ENCODE assay signal across 19 mouse cellular contexts in genomic region chr1:134242286-134242685, GRCm38 (mm10). TPM values are rescaled to one million over a fixed set of nuclear protein-coding genes. Genes with fewer than 3 reads are reported as not detected.
"Had no signal": no experiment of that assay in that cellular context is flagged by ENCODE, and none has a peak within 500 bp of the region (broad histone marks: within the 10 kb centered on the region; RNA-seq: fewer than 3 reads in every experiment).

No protein-coding gene starts in this region.

- H3K4me2 ChIP-seq: limb, embryonic 15.5 days; midbrain, embryonic 12.5 days had no signal

- H3K36me3 ChIP-seq: limb, embryonic 15.5 days; midbrain, embryonic 12.5 days had no signal

- H3K4me3 ChIP-seq: limb, embryonic 15.5 days; megakaryocyte, embryonic 14.5 days; midbrain, embryonic 12.5 days; myocyte had no signal

- ATAC-seq: intestine, embryonic 16.5 days had no signal

- DNase-seq: kidney, adult 8-10 months; kidney, postnatal 36 days; lung, adult 2 months; lung, postnatal 14 days; thymus, postnatal 4 days had no signal

- H3K27ac ChIP-seq: kidney, postnatal 0 days; limb, embryonic 15.5 days; macrophage; midbrain, embryonic 12.5 days; stomach, postnatal 0 days had no signal

- H3K9ac ChIP-seq: limb, embryonic 15.5 days; midbrain, embryonic 12.5 days had no signal

- H3K9me3 ChIP-seq: limb, embryonic 15.5 days; megakaryocyte, embryonic 14.5 days; midbrain, embryonic 12.5 days had no signal

RNA-seq across cellular contexts. Expression of gene Adora1, which starts 7.1 kb away (rescaled TPM):
- total RNA-seq: neutrophil, adult 5-6 weeks had no signal
- polyA plus RNA-seq: macrophage had no signal

RNA-seq across cellular contexts. Expression of gene Myog, which starts 47.5 kb away (rescaled TPM):
- total RNA-seq: layer of hippocampus, adult 18-20 months; layer of hippocampus, postnatal 14 days; left cerebral cortex, adult 18-20 months; left cerebral cortex, postnatal 14 days; neutrophil, adult 5-6 weeks had no signal
- polyA plus RNA-seq: macrophage; midbrain, postnatal 0 days had no signal

RNA-seq across cellular contexts. Expression of gene Mybph, which starts 49.0 kb away (rescaled TPM):
- total RNA-seq: layer of hippocampus, adult 18-20 months; left cerebral cortex, postnatal 14 days; midbrain, postnatal 0 days; neutrophil, adult 5-6 weeks had no signal
- polyA plus RNA-seq: macrophage; midbrain, embryonic 12.5 days; midbrain, postnatal 0 days had no signal
